Mouse (Mus musculus) spleen, postnatal 10 days (tissue): ENCODE results near the gene Pabpc1l.

Experiments used
- DNase-seq, 2 experiments: peaks; one replicate each; pipeline ENCODE4 v3.0.0; 2021 to 2022; ENCODE audit warnings: low spot score in 2 of 2

Pabpc1l gene

GRCm38 (mm10) chr2:164025150-164025549 lies at the start of gene Pabpc1l:
Gene Pabpc1l (plus strand): TSS chr2:164025450.
- DNase-seq: no peak

GRCm38 (mm10) chr2:163976448-163976847 lies 48.8 kb upstream of the Pabpc1l start:
- DNase-seq: no peak

- no peak for DNase-seq
These were observed 38.0 kb upstream of the Pabpc1l start for GRCm38 (mm10) chr2:163987233-163987632.

GRCm38 (mm10) chr2:163992871-163993270 lies 32.4 kb upstream of the Pabpc1l start:
- DNase-seq: no peak

GRCm38 (mm10) chr2:163994654-163994976 lies 30.6 kb upstream of the Pabpc1l start, which contains the start of gene Ywhab:
Gene Ywhab (plus strand): TSS chr2:163994960.
- no peak for DNase-seq

- peak; percentile 83 to 94 for DNase-seq
These were observed 30.0 kb upstream of the Pabpc1l start for GRCm38 (mm10) chr2:163994977-163995862.

GRCm38 (mm10) chr2:163996275-163996674 lies 29.0 kb upstream of the Pabpc1l start:
- DNase-seq: no peak

GRCm38 (mm10) chr2:163996899-163997298 lies 28.4 kb upstream of the Pabpc1l start:
- DNase-seq: no peak

GRCm38 (mm10) chr2:163998981-163999380 lies 26.3 kb upstream of the Pabpc1l start:
- DNase-seq: no peak

GRCm38 (mm10) chr2:164002637-164003036 lies 22.6 kb upstream of the Pabpc1l start:
- no peak for DNase-seq

- DNase-seq: no peak
These were observed 20.7 kb upstream of the Pabpc1l start for GRCm38 (mm10) chr2:164004503-164004902.

GRCm38 (mm10) chr2:164006932-164007331 lies 18.3 kb upstream of the Pabpc1l start:
- DNase-seq: peak in 1 of 2 experiments; percentile 39

- no peak for DNase-seq
These were observed 17.7 kb upstream of the Pabpc1l start for GRCm38 (mm10) chr2:164007547-164007946.

- no peak for DNase-seq
These were observed 17.2 kb upstream of the Pabpc1l start for GRCm38 (mm10) chr2:164007987-164008545.

GRCm38 (mm10) chr2:164009227-164009626 lies 16.0 kb upstream of the Pabpc1l start:
- no peak for DNase-seq

- DNase-seq: no peak
These were observed 14.8 kb upstream of the Pabpc1l start for GRCm38 (mm10) chr2:164010496-164010895.

GRCm38 (mm10) chr2:164010944-164011343 lies 14.3 kb upstream of the Pabpc1l start:
- DNase-seq: no peak

GRCm38 (mm10) chr2:164015304-164015703 lies 9.9 kb upstream of the Pabpc1l start:
- DNase-seq: no peak

- no peak for DNase-seq
These were observed 6.3 kb upstream of the Pabpc1l start for GRCm38 (mm10) chr2:164018910-164019309.

- DNase-seq: no peak
These were observed 5.3 kb upstream of the Pabpc1l start for GRCm38 (mm10) chr2:164019943-164020342.

- no peak for DNase-seq
These were observed 3.1 kb upstream of the Pabpc1l start for GRCm38 (mm10) chr2:164022104-164022503.

GRCm38 (mm10) chr2:164031147-164031546 lies 5.9 kb downstream of the Pabpc1l start:
- no peak for DNase-seq

- no peak for DNase-seq
These were observed 7.7 kb downstream of the Pabpc1l start for GRCm38 (mm10) chr2:164032973-164033372.
